Mouse (Mus musculus) mature B cell (primary cell): ENCODE measurements around the gene Mgat3.

Experiments
- in situ Hi-C: fragments of 300-500 bp; cut with MboI; formaldehyde crosslinking; loops from 2 replicates; pipeline ENCODE4 v1.14.3; 2019

The Mgat3 gene

GRCm38 (mm10) chr15:80149517-80149916, 24.0 kb upstream of the Mgat3 start:
- in situ Hi-C loops, result no loop called here

- in situ Hi-C loops, result no loop called here
Observed at GRCm38 (mm10) chr15:80152663-80153062, 20.9 kb upstream of the Mgat3 start.

- in situ Hi-C loops, result no loop called here
Observed at GRCm38 (mm10) chr15:80153757-80154156, 19.8 kb upstream of the Mgat3 start.

DNA sequence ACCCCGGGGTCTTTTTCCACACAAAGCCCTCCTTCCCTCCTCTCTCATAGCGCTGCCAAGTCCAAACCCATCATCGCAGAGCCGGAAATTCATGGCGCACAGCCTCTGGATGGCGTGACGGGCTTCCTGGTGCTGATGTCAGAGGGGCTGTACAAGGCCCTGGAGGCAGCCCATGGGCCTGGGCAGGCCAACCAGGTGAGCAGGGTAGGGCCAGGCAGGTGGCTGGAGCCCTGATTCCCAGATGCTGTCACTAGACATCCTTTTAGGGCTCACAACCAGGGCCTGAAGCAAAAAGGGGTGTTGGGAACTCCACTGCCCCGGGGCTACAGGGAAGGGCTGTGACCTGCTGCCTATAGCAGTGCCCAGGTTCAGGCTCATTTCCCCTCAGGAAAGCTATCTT, 17.8 kb upstream of the Mgat3 start:
- in situ Hi-C loops, result no loop called here

DNA sequence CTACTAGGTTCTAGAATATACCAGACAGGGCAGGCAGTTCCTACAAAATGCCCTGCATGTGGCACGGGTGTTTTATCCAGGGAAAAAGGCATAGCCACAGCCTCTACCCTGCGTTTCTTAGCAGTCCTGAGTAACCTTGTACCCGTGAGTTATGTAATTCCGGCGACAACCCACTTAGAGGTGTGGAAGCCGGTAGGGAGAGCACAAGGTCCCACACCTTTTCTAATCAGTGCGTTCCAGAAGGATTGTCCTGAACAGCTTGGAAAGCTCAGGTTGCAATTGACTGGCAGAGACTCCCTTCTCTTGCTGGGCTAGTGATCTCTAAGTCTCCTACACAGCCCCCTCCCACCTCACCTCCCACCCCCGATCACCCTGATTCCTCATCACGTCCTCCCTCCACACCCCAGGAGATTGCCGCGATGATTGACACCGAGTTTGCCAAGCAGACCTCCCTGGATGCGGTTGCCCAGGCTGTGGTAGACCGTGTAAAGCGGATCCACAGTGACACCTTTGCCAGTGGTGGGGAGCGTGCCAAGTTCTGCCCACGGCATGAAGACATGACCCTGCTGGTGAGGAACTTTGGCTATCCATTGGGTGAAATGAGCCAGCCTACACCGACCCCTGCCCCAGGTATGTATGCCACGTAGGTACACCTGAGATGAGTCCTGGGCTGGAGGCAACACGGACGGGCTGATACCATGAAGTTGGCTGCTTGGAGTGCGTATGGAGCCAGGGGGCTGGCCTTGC, 16.2 kb upstream of the Mgat3 start:
- in situ Hi-C loops, result no loop called here

- in situ Hi-C loops, result no loop called here
Observed at GRCm38 (mm10) chr15:80158001-80158706, 15.4 kb upstream of the Mgat3 start.

DNA sequence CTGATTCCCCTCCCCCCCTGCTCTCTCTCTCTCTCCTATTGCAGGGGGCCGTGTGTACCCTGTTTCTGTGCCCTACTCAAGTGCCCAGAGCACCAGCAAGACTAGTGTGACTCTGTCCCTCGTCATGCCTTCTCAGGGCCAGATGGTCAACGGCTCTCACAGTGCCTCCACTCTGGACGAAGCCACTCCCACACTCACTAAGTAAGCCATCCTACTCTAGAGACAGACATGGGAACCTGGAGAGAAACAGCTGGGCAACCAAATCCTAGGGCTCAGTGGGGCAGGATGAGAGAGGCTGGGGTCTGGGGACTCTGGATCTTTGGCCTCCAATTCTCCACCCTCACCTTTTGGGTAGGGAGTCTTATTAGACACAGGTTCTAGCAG, 14.8 kb upstream of the Mgat3 start:
- in situ Hi-C loops, result no loop called here

DNA sequence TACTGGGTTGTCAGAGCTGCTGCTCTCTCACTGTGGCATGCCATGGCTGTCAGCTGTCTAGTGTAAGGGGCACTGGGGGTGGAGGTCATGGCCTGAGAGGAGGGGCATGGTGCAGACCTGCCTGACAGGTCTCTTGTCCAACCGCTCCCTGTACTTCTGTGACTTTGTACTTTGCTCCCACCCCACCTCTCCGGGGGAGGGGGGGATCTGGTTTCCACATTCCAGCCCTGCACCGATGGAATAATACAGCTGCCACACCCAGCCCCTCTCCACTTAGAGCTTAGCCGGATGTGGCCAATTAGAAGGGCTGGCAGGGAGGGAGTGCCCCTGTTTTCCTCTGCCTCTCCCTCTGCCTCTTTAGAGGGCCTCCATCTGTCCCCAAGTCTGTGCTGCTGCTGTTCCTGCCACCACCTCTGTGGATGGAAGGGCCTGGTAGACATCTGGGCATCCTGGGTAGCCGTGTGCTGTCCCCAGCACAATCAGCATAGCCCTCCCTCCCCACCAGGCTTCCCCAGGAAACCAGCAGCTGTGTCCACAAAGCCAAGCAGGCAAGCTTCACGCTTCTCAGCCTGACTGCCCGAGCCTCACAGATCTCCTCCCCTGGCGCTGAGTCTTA, 14.1 kb upstream of the Mgat3 start:
- in situ Hi-C loops, result no loop called here

DNA sequence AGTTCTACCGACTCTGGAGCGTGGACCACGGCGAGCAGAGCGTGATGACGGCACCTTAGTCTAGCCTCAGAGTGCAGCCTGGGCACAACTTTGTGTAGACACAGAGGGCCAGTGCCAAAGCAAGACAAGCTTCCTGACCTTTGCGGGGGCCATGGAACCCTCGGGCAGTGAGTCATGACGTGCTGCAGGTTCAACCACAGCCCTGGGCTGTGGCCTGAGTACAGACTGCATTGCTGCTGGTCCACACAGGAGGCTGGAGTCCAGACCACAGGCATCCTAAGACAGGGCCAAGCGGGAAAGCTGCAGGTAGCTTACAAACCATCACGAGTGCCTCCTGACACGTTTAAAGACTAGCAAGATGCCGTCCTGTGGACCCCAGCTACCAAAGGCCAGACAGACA, 13.3 kb upstream of the Mgat3 start:
- in situ Hi-C loops, result no loop called here

DNA sequence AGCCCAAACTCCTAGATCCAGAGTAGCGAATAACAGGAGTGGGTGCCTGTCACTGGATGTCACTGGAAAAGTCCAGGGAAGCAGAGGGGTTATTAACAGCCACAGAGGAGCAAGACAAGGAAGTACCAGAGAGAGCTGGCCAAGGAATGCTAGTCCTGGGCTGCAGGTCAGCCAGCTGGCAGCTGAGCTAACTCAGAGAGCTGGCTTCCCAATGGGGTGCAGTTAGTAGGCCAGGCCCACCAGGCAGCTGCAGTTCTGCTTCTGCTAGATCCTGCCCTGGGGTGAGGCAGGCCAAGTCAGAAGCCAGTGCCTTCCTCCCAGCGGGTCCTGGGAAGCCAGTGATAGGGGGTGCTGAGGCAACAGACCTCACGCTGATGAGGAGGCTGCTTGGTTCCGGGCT, 12.8 kb upstream of the Mgat3 start:
- in situ Hi-C loops, result no loop called here

DNA sequence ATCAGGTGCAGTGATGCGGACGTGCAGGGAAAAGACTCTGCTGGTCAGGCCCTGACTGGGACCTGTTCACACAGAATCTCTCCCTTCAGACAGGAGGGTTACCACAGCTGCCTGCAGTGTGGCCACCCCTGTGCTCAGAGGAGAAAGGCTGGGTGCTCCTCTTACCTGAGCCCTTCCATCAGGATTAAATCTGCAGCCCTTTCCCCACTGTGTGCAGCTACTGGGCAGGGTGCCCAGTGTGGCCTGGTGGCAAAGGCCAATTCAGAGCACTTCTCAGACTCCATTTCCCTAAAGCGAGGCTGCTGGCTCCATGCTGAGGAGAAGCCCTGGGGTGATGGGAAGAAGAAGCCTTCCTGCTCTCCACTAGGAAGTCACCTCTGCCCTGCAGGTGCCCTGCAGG, 12.3 kb upstream of the Mgat3 start:
- in situ Hi-C loops, result no loop called here

DNA sequence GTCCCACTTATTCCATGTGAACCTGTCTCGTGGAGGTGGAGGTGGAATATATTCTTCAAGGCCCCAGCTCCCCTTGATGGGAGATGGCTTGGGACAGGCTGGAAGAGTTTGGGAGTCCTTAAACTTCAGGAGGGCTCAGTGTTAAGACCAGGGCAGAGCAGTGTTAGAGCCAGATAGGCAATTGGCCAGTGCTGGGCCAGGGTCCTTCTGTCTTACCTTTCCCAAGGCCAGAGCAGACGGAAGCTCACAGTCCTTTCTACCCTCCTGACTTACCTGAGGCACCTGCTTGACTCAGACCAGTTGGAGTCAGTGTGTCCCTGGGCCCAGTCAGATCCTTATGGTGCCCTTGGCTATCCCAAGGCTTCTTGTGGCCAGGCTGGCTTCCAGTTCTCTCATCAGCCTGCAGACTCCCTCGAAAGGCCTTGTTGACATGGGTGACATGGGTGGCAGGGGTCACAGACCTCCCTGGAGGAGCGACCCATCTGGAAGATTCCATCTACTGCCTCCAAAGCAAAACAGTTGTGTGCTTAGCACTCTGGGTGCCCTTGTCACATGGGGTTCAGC, 11.0 kb upstream of the Mgat3 start:
- in situ Hi-C loops, result no loop called here

GRCm38 (mm10) chr15:80163274-80163673, 10.2 kb upstream of the Mgat3 start:
- in situ Hi-C loops, result no loop called here

DNA sequence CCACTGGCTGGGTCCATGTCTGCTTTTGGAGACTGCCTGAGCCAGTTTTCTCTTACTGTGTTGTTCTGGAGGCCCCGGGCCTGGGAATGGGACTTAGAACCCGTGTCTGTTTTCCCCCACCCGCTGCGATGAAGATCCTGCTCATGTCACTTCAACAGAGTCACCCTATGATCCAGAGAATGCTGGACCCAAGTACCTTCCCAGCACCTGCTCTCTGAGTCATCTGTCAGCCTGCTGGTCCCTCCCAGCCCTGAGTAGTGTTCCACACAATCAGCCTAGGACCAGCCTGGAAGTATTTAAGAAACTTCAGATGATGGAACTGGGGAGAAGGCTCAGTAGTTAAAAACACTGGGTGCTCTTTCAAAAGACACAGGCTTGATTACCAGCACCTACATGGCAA, 9.8 kb upstream of the Mgat3 start:
- in situ Hi-C loops, result no loop called here

DNA sequence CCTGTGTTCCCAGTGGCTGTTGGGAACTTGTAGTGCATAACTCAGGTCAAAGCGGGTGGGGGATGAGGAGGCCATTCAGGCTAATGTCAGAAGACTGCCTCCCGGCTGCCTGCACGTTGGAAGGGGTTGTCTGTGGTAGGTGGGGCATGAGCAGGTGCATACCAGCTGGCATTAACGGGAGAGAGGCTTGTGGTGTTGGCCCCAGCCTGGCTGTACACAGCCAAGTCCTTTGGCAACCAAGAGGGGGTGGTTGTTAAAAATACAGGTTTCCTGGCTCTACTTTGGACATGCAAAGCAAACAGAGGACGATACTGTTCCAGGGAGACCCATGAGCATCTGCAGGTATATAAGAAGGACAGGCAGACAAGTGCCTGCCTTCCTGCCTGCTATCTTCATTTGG, 8.1 kb upstream of the Mgat3 start:
- in situ Hi-C loops, result no loop called here

DNA sequence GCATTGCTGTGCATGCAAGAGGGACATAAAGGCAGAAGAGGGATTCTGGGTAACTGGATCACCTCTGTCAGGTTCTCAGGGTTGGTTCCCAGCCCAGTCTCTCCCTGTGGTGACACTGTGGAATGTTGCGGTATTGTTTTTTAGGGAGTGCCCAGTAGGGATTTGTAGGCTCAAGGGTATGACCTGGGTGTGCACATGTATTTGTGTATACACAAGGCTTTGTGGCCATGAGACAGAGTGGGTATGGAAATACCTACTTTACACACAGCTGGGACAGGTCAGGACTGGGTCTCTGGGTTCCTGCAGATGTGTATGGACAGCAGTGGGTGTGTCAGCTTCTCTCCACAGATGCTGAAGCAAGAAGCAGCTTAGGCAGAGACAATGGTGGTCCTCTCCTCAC, 4.0 kb upstream of the Mgat3 start:
- in situ Hi-C loops, result no loop called here

DNA sequence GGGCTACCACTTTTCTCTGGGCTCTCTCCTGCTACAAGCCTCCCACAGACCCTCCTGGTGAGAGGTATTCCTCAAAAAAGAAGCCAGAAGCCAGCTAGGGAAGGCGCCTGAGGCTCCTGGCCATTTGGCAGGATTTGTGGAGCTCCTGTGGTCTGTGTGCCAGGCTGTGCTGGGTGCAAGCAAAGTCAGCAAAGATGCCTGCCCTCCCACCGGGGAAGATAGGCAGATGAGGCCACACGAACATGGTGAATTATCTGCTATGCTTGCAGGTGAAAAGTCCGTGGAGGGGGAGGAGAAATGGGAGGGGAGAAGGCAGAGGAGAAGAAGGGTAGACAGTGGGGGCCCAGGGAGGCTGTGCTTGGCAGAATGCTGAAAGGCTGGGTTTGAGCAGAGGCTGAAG, 3.2 kb upstream of the Mgat3 start:
- in situ Hi-C loops, result no loop called here

DNA sequence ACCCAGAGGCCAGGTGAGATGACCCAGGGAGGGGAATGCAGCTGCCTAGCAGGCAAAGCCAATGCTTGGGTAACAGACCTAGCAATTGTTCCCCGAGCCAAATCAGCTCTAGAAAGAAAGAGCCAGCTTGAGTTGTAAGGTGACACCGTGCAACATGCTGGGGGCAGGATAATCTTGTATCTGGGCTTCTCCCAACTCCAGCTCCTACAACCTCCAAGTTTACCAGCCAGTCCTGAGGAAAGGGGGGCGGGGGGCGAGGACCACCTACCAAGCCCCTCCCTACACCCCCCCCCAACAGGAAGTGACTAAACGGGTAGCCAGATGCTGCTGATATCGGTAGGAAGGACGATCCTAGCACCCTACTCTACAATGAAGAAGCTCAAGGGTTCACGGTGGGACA, 2.2 kb upstream of the Mgat3 start:
- in situ Hi-C loops, result no loop called here

DNA sequence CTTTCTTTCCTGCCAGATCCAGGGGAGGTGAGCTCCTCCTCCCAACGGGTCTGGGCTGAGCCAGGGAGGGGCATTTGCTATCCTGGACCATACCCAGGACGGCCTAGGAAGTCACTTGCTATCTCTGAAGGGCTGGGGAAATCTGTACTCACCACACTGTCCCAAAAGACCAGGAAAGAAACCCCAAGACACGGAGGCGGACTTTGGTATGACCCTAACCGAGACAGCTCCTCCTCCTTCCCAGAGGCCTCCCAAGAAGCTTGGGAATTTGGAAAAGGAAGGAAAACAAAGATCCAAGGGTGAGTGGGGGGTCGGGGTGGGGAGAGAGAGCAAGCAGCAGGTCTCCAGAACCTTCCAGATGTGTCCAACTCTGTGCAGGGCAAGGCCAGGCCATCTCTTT, 1.7 kb upstream of the Mgat3 start:
- in situ Hi-C loops, result no loop called here

DNA sequence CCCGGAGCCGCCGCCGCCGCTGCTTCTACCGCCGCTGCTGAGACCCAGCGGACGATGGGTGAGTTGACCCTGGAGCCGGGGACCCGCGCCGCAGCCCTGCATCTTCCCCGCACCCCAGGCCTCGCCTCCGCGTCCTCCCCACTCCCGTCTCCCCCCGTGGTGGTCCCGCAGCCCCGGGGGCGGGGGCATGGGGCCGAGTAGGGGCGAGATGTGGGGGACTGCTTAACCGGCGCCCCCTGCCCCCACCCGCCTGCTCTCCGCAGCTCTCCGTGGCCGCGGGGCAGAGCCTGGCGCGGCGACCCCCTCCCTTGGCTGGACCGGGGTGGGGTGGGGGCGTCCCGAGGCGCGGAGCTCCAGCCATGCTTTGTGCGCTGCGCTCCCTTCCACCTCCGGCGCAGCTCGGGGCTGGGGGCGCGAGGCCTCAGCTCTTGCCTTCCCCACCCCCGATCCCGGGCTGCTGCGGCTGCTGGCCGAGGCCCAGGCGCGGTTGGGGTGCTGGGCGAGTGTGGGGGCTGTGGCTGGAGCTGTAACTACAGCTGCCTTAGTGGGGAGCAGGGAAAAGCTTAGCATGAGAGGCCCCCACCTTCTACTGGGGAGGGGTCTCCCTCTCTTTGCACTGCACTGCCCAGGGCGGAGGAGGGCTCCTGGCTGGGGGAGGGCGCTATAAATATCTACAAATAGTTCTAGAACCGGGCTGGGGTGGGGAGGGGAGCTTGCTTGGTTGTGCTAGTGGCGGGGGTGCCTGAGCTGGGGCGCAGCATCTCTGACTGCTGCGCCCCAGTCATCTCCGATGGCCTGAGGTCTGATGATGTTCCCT, 468 bp downstream of the Mgat3 start:
- in situ Hi-C loops, result no loop called here

DNA sequence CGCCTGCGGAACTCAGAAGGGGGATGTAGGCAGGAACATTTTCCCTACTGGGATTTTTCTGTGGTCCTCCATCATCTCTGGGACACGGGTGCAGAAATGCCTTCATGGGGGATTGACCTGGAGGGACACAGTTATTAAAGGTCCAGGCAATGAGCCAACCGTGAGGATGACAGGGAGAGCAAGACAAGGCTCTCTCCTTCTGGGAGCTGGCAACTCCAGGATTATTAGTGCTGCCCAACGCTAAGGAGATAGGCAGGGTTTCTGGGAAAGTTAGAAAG, 1.0 kb downstream of the Mgat3 start:
- in situ Hi-C loops, result no loop called here

- in situ Hi-C loops, result no loop called here
Observed at GRCm38 (mm10) chr15:80175316-80175715, 1.8 kb downstream of the Mgat3 start.
